Mouse (Mus musculus) heart, embryonic 10.5 days (tissue): ENCODE measurements around the gene Eya3. TPM values are rescaled to one million over a fixed set of nuclear protein-coding genes. Genes with fewer than 3 reads are reported as not detected.
"Not testable (repeated sequence)": the region's sequence is repeated elsewhere in the genome, so short reads cannot be mapped to it uniquely, and the experiment has no call there.

Experiments
- DNase-seq: peaks from one replicate; pipeline ENCODE4 v3.0.0-alpha.2; 2017; ENCODE audit warnings: low spot score
- H3K27ac ChIP-seq: fragments of 300-500 bp; sonication (generic); 2 replicates; pipeline ENCODE4 v1.5.1; 2016; ENCODE audit warnings: mild to moderate bottlenecking
- H3K27me3 ChIP-seq: fragments of 300-500 bp; sonication (generic); 2 replicates; pipeline ENCODE4 v1.6.1; 2016; ENCODE audit warnings: mild to moderate bottlenecking; ENCODE audit not compliant: poor library complexity, insufficient read depth, severe bottlenecking
- H3K36me3 ChIP-seq: fragments of 300-500 bp; sonication (generic); 2 replicates; pipeline ENCODE4 v1.6.1; 2016; ENCODE audit warnings: mild to moderate bottlenecking, moderate library complexity
- H3K4me1 ChIP-seq: fragments of 300-500 bp; sonication (generic); 2 replicates; pipeline ENCODE4 v1.6.1; 2016; ENCODE audit warnings: mild to moderate bottlenecking
- H3K4me3 ChIP-seq: fragments of 300-500 bp; sonication (generic); 2 replicates; pipeline ENCODE4 v1.5.1; 2016; ENCODE audit warnings: mild to moderate bottlenecking, moderate library complexity
- H3K9me3 ChIP-seq: fragments of 300-500 bp; sonication (generic); 2 replicates; pipeline ENCODE4 v1.6.1; 2016; ENCODE audit warnings: mild to moderate bottlenecking, moderate library complexity
- WGBS: fragments of 180-500 bp; shearing (Covaris S2); methylation state at CpG from one replicate; pipeline ENCODE4 v1.1.7; 2016; 5-methylcytosine and 5-hydroxymethylcytosine counted together
- polyA plus RNA-seq: library from polyadenylated mRNA; unstranded; fragments of >200 nt; fragmentation: Nextera tagmentation; extraction: Ambion mirVana; gene quantifications from 2 replicates; pipeline ENCODE4 v1.2.1, GENCODE M21; 2016

Eya3 gene
- 27.4 and 33.0 TPM in 2 replicates for polyA plus RNA-seq

DNA sequence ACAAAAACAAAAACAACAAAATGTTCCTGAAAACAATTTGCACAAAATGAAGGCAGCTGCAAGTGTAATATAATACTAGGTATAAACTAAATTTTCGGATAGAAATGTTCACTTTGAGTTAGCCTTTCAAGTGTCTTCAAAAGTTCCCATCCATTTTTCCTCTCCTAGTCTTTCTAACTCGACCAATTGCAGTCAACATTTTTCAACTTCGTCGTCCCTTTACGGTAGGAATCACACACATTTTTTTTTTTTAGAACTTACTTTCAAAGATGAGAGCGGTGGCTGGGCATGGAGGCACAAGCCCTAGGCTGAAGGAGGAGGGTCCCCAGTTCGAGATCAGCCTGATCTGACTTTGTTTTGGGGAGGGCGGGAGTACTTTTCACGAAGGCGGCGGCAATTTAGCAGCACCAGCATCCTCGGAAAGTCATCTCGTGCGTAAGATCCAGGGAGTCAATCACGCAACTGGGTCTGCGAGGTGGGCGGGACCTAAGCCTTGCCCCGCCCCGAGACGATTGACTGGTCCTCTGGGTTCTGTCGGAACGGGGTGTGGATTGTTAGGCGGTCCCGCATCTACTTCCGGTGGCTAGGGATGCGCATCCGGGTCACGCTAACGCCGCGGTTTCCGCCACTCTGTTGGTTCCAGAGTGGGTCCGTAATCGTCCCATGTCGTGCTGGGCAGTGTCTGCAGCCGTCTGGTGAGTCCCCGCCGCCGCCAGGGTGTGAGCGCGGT, at the start of gene Eya3:
Gene Eya3, plus strand, starts transcription at position 527 of the 730 bp plus-strand sequence.
- Histone ChIP-seq H3K9me3 (no peaks in the 10 kb centered on the region), H3K4me3 (peak within 1 kb of the TSS; percentile 100), H3K27ac (peak within 1 kb of the TSS; percentile 93), H3K4me1 (peaks cover 13% of the 10 kb centered on the region; the same call in 1 of the 2 replicates), H3K27me3 (no peaks in the 10 kb centered on the region), H3K36me3 (peaks cover 15% of the 10 kb centered on the region)
- under 1% methylated on average over 41 of the region's 41 CpGs for WGBS
- DNase-seq, result peak; percentile 98

DNA sequence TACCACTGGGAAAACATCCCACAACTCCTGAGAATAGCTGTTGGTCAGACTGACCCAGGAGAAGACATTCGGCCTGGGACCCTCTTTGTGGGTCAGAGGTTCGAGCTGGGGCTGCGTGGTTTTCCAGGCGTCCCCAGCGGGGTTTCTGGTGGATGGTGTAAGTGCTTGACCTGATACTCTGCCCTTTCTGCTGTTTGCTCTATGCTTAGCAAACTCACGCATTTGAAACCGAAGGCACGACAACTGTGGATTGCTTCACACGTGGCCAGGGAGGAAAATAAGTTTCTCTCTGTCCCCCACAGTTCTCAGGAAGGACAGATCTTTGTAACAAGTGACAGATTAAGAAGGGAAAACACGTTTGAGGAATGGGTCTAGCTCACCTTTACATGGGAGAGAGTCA, 48.1 kb upstream of the Eya3 start:
- Histone ChIP-seq H3K4me1 (peaks cover 19% of the 10 kb centered on the region), H3K27ac (no peak overlapping the region), H3K4me3 (no peak overlapping the region), H3K9me3 (no peaks in the 10 kb centered on the region), H3K36me3 (no peaks in the 10 kb centered on the region), H3K27me3 (no peaks in the 10 kb centered on the region)
- 81% methylated on average over 10 of the region's 10 CpGs for WGBS
- DNase-seq, result no peak

- DNase-seq, result no peak
- Histone ChIP-seq H3K36me3 (no peaks in the 10 kb centered on the region), H3K27me3 (no peaks in the 10 kb centered on the region), H3K4me1 (peaks cover 22% of the 10 kb centered on the region), H3K9me3 (no peaks in the 10 kb centered on the region), H3K4me3 (no peak overlapping the region), H3K27ac (no peak overlapping the region)
- WGBS, result 94% methylated on average over 9 of the region's 9 CpGs
Observed at GRCm38 (mm10) chr4:132592958-132593357, 45.8 kb upstream of the Eya3 start.

GRCm38 (mm10) chr4:132594191-132594590, 44.6 kb upstream of the Eya3 start:
- H3K27me3 ChIP-seq, result no peaks in the 10 kb centered on the region
- WGBS, result 29% methylated on average over 4 of the region's 4 CpGs
- H3K4me1 ChIP-seq, result peaks cover 22% of the 10 kb centered on the region
- no peak overlapping the region for H3K4me3 ChIP-seq
- no peaks in the 10 kb centered on the region for H3K36me3 ChIP-seq
- peak overlapping the region; percentile 77 for H3K27ac ChIP-seq
- no peak for DNase-seq
- no peaks in the 10 kb centered on the region for H3K9me3 ChIP-seq

- 77% methylated on average over 2 of the region's 2 CpGs for WGBS
- H3K36me3 ChIP-seq, result no peaks in the 10 kb centered on the region
Observed at GRCm38 (mm10) chr4:132598861-132599260, 39.9 kb upstream of the Eya3 start.

GRCm38 (mm10) chr4:132599764-132600163, 39.0 kb upstream of the Eya3 start:
- no peaks in the 10 kb centered on the region for H3K27me3 ChIP-seq
- peaks cover 15% of the 10 kb centered on the region for H3K4me1 ChIP-seq
- no peaks in the 10 kb centered on the region for H3K9me3 ChIP-seq
- WGBS, result 53% methylated on average over 3 of the region's 3 CpGs
- DNase-seq, result no peak
- H3K36me3 ChIP-seq, result no peaks in the 10 kb centered on the region
- H3K27ac ChIP-seq, result no peak overlapping the region
- no peak overlapping the region for H3K4me3 ChIP-seq

More at GRCm38 (mm10) chr4:132598861-132599260, 39.9 kb upstream of the Eya3 start:
- Histone ChIP-seq H3K27me3 (no peaks in the 10 kb centered on the region), H3K4me3 (no peak overlapping the region), H3K4me1 (peaks cover 20% of the 10 kb centered on the region), H3K9me3 (no peaks in the 10 kb centered on the region), H3K27ac (no peak overlapping the region)
- DNase-seq, result no peak

DNA sequence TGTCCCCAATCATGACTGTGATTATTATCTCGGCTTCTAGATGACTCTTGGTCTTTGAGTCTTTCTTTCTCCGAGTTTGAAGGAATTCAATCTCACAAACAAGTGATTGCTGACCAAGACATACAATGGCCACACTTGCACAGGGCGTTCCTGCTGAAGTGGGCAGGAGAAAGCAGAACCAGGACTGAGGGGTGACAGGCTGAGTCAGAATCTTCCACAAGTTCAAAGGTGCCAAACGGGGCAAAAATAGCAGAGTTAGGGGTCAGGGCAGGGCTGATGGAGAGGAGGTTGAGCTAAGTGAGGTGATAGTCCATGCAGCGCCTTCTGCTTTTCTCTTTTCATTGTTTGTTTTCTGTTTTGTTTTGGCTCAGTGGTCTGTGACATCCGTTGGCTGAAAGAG, 38.3 kb upstream of the Eya3 start:
- H3K27me3 ChIP-seq, result no peaks in the 10 kb centered on the region
- no peaks in the 10 kb centered on the region for H3K36me3 ChIP-seq
- H3K4me3 ChIP-seq, result no peak overlapping the region
- 74% methylated on average over 6 of the region's 6 CpGs for WGBS
- H3K9me3 ChIP-seq, result no peaks in the 10 kb centered on the region
- no peak for DNase-seq
- H3K4me1 ChIP-seq, result peaks cover 12% of the 10 kb centered on the region
- H3K27ac ChIP-seq, result no peak overlapping the region

DNA sequence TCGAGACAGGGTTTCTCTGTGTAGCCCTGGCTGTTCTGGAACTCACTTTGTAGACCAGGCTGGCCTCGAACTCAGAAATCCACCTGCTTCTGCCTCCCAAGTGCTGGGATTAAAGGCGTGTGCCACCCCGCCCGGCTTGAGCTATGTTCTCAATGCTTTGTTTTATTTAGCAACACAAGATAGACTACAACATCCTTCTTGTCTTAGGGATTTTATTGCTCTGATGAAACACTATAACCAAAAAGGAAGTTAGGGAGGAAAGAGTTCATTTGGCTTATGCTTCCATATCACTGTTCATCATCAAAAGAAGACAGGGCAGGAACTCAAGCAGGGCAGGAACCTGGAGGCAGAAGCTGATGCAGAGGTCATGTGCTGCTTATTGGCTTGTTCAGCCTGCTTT, 37.5 kb upstream of the Eya3 start:
- H3K36me3 ChIP-seq, H3K27ac ChIP-seq, H3K9me3 ChIP-seq, H3K27me3 ChIP-seq, DNase-seq, H3K4me3 ChIP-seq, H3K4me1 ChIP-seq: not testable (repeated sequence)
- 87% methylated on average over 5 of the region's 5 CpGs for WGBS

GRCm38 (mm10) chr4:132603468-132603867, 35.3 kb upstream of the Eya3 start:
- DNase-seq, result peak; percentile 20
- no peaks in the 10 kb centered on the region for H3K9me3 ChIP-seq
- no peaks in the 10 kb centered on the region for H3K36me3 ChIP-seq
- no peak overlapping the region for H3K4me3 ChIP-seq
- no peak overlapping the region for H3K27ac ChIP-seq
- H3K4me1 ChIP-seq, result peaks cover 3% of the 10 kb centered on the region; the same call in 1 of the 2 replicates
- no peaks in the 10 kb centered on the region for H3K27me3 ChIP-seq
- WGBS, result 74% methylated on average over 4 of the region's 4 CpGs

DNA sequence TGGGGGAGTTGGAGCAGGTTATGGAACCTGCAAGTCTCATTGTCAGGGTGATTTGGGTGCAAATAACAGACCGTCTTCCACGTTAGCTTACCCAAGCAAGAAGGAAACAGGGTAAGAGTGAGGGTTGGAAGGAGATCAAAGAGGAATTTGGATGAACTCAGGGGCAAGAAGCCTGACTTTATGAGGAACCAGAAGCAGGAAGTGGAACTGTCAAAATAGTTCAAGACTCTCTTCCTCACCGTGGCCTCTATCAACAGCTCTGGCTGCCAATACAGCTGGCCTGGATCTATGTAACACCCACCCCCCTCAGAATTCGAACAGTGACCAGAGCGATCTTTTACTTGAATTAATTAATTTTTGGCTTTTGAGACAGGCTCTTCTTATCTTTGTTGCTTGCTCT, 33.0 kb upstream of the Eya3 start:
- DNase-seq, result no peak
- WGBS, result 70% methylated on average over 5 of the region's 5 CpGs

GRCm38 (mm10) chr4:132608147-132608546, 30.6 kb upstream of the Eya3 start:
- WGBS, result 29% methylated on average over 4 of the region's 4 CpGs
- Histone ChIP-seq H3K27ac (peak overlapping the region; percentile 60), H3K36me3 (no peaks in the 10 kb centered on the region), H3K9me3 (no peaks in the 10 kb centered on the region), H3K4me1 (no peaks in the 10 kb centered on the region), H3K27me3 (no peaks in the 10 kb centered on the region), H3K4me3 (no peak overlapping the region)
- peak; percentile 79 for DNase-seq

More for the DNA sequence above, 33.0 kb upstream of the Eya3 start:
- no peak overlapping the region for H3K27ac ChIP-seq
- H3K4me1 ChIP-seq, result no peaks in the 10 kb centered on the region
- no peaks in the 10 kb centered on the region for H3K36me3 ChIP-seq
- H3K9me3 ChIP-seq, result no peaks in the 10 kb centered on the region
- no peak overlapping the region for H3K4me3 ChIP-seq
- H3K27me3 ChIP-seq, result no peaks in the 10 kb centered on the region

DNA sequence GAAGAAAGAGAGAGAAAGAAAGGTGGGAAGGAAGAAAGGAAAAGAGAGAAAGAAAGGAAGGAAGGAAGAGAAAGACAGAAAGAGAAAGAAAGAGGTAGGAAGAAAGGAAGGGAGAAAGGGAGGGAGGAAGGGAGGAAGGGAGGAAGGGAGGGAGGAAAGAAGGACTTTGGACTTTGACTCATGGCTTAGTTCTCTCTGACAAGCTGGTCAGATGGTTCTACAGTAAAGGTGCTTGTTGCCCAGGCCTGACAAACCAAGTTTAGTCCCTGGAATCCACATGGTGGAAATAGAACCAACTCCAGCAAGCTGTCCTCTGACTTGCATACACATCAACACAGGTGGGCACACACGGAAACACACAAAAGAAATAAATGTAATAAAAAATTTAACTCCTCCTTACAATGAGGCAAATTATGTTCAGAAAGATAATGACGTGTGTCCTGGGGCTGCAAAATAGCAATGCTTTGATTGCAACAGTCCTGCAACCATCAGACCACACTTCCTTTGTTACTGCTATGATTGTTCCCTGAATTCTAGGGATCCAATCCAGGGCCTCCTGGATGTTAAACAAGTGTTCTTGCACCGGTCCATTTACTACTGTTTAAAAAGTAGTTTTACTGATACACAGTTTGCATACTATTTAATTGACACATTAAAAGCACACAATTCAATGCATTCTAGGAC, 28.3 kb upstream of the Eya3 start:
- H3K36me3 ChIP-seq, result no peaks in the 10 kb centered on the region
- no peaks in the 10 kb centered on the region; the same call in 1 of the 2 replicates for H3K9me3 ChIP-seq
- H3K27me3 ChIP-seq, result no peaks in the 10 kb centered on the region
- no peak overlapping the region for H3K4me3 ChIP-seq
- H3K27ac ChIP-seq, result no peak overlapping the region
- 77% methylated on average over 3 of the region's 3 CpGs for WGBS
- no peaks in the 10 kb centered on the region for H3K4me1 ChIP-seq
- no peak for DNase-seq

DNA sequence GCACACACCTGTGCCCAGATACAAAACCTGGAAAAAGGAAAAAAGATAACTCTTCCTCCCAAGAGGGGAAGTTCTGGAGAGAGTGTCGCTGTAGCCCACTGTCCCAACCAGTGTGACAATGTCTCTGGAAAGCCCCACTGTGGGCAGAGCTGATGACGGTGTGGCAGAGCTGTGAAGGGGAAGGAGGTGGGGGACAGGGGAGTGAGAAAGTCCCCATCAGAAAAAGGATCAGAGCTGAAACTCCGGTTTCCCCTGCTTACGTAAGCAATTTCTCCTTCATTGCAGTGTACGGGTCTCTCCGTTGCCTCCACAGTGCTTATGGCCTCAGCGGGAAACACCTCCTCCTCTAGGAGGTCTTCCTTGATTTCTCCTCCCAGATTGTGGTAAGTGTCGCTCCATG, 27.5 kb upstream of the Eya3 start:
- H3K27me3 ChIP-seq, result no peaks in the 10 kb centered on the region
- H3K4me3 ChIP-seq, result no peak overlapping the region
- no peaks in the 10 kb centered on the region; the same call in 1 of the 2 replicates for H3K9me3 ChIP-seq
- DNase-seq, result peak; percentile 63
- no peak overlapping the region for H3K27ac ChIP-seq
- 80% methylated on average over 8 of the region's 8 CpGs for WGBS
- H3K4me1 ChIP-seq, result no peaks in the 10 kb centered on the region
- no peaks in the 10 kb centered on the region for H3K36me3 ChIP-seq
